Mouse (Mus musculus): ENCODE data around the gene Slc4a4.

- TF ChIP-seq GATA1 (IDR thresholded peaks at IDR 0.05; ENCODE audit: low read length) (no peak), TAL1 (IDR thresholded peaks at IDR 0.05; ENCODE audit: low read length) (no peak)
Measured at GRCm38 (mm10) chr5:88961351-88961761, 74.7 kb downstream of the Slc4a4 start.
